Mouse (Mus musculus) MEL (cell line): Measurements from ENCODE around the gene Ccl17. TPM values are rescaled to one million over a fixed set of nuclear protein-coding genes. Genes with fewer than 3 reads are reported as not detected.

Experiments used
- DNase-seq: peaks from one replicate; pipeline ENCODE4 v3.0.0; 2011; ENCODE audit warnings: low read depth, low spot score
- H3K27ac ChIP-seq: 2 replicates; pipeline ENCODE4 v1.5.1; 2012; ENCODE audit warnings: low read depth, mild to moderate bottlenecking, control low read depth, low read length, moderate library complexity; ENCODE audit not compliant: control insufficient read depth
- H3K27me3 ChIP-seq, 2 experiments: fragments of 150-350 bp in 1 of 2; sonication (generic) in 1 of 2; 2 replicates each; pipeline ENCODE4 v1.6.1; 2012; ENCODE audit warnings: low read length in 2 of 2, mild to moderate bottlenecking in 2 of 2, improper control_type of control experiment in 1 of 2, moderate library complexity in 1 of 2; ENCODE audit not compliant: insufficient read depth in 2 of 2, control insufficient read depth in 1 of 2
- H3K36me3 ChIP-seq, 2 experiments: 2 replicates each; pipeline ENCODE4 v1.6.1; 2012 to 2014; ENCODE audit warnings: low read length in 2 of 2, improper control_type of control experiment in 1 of 2, inconsistent platforms in 1 of 2, mild to moderate bottlenecking in 1 of 2; ENCODE audit not compliant: insufficient read depth in 2 of 2, control insufficient read depth in 1 of 2
- H3K4me1 ChIP-seq, 2 experiments: fragments of 150-350 bp in 1 of 2; sonication (generic) in 1 of 2; 2 replicates each; pipeline ENCODE4 v1.6.1; 2012; ENCODE audit warnings: low read length in 2 of 2, improper control_type of control experiment in 1 of 2, mild to moderate bottlenecking in 1 of 2; ENCODE audit not compliant: insufficient read depth in 2 of 2, control insufficient read depth in 1 of 2
- H3K4me3 ChIP-seq, 2 experiments: fragments of 150-350 bp in 1 of 2; sonication (generic) in 1 of 2; 2 replicates each; pipeline ENCODE4 v1.5.1; 2012; ENCODE audit warnings: low read depth in 2 of 2, low read length in 2 of 2, mild to moderate bottlenecking in 2 of 2, moderate library complexity in 2 of 2, control low read depth in 1 of 2, improper control_type of control experiment in 1 of 2; ENCODE audit not compliant: control insufficient read depth in 1 of 2, insufficient read depth in 1 of 2
- H3K79me2 ChIP-seq: 2 replicates; pipeline ENCODE4 v1.6.1; 2012; ENCODE audit warnings: mild to moderate bottlenecking, low read length, moderate library complexity; ENCODE audit not compliant: control insufficient read depth, poor library complexity, insufficient read depth
- H3K9ac ChIP-seq: 2 replicates; pipeline ENCODE4 v1.6.1; 2012; ENCODE audit warnings: low read depth, mild to moderate bottlenecking, control low read depth, low read length, moderate library complexity; ENCODE audit not compliant: control insufficient read depth, poor library complexity, severe bottlenecking
- H3K9me3 ChIP-seq: fragments of 150-350 bp; sonication (generic); replicated peaks from 2 replicates; pipeline ENCODE4 v1.6.1; 2012; ENCODE audit warnings: mild to moderate bottlenecking, low read length, improper control_type of control experiment, moderate library complexity; ENCODE audit not compliant: insufficient read depth
- BHLHE40 ChIP-seq: IDR thresholded peaks from 2 replicates; pipeline ENCODE4 v1.6.1; 2012; ENCODE audit warnings: low read depth, mild to moderate bottlenecking, inconsistent platforms, low read length, improper control_type of control experiment, borderline replicate concordance
- CHD2 ChIP-seq: IDR thresholded peaks from 2 replicates; pipeline ENCODE4 v1.6.1; 2011; ENCODE audit warnings: low read length, improper control_type of control experiment
- E2F4 ChIP-seq: IDR thresholded peaks from 2 replicates; pipeline ENCODE4 v1.6.1; 2011; ENCODE audit warnings: low read depth, low read length, improper control_type of control experiment, borderline replicate concordance
- ETS1 ChIP-seq: IDR thresholded peaks from 2 replicates; pipeline ENCODE4 v1.6.1; 2012; ENCODE audit warnings: low read depth, mild to moderate bottlenecking, inconsistent platforms, low read length, improper control_type of control experiment, moderate library complexity
- GABPA ChIP-seq: IDR thresholded peaks from 2 replicates; pipeline ENCODE4 v1.6.1; 2012; ENCODE audit warnings: low read depth, mild to moderate bottlenecking, inconsistent platforms, low read length, improper control_type of control experiment, moderate library complexity
- HCFC1 ChIP-seq: IDR thresholded peaks from 2 replicates; pipeline ENCODE4 v1.6.1; 2012; ENCODE audit warnings: low read depth, mild to moderate bottlenecking, inconsistent platforms, low read length, improper control_type of control experiment, moderate library complexity
- JUND ChIP-seq: IDR thresholded peaks from 2 replicates; pipeline ENCODE4 v1.6.1; 2011; ENCODE audit warnings: low read depth, mild to moderate bottlenecking, improper control_type of control experiment, low read length
- MAFK ChIP-seq: IDR thresholded peaks from 2 replicates; pipeline ENCODE4 v1.6.1; 2011; ENCODE audit warnings: low read depth, mild to moderate bottlenecking, low read length, improper control_type of control experiment, borderline replicate concordance
- MAZ ChIP-seq: IDR thresholded peaks from 2 replicates; pipeline ENCODE4 v1.6.1; 2012; ENCODE audit warnings: low read depth, mild to moderate bottlenecking, inconsistent platforms, low read length, improper control_type of control experiment
- NELFE ChIP-seq: IDR thresholded peaks from 2 replicates; pipeline ENCODE4 v1.6.1; 2011; ENCODE audit warnings: low read depth, low read length, improper control_type of control experiment
- RCOR1 ChIP-seq: IDR thresholded peaks from 2 replicates; pipeline ENCODE4 v1.6.1; 2012; ENCODE audit warnings: low read depth, mild to moderate bottlenecking, inconsistent platforms, low read length, improper control_type of control experiment
- SIN3A ChIP-seq: IDR thresholded peaks from 2 replicates; pipeline ENCODE4 v1.6.1; 2012; ENCODE audit warnings: low read length, improper control_type of control experiment, inconsistent platforms
- TBP ChIP-seq: IDR thresholded peaks from 2 replicates; pipeline ENCODE4 v1.8.0; 2011; ENCODE audit warnings: low read depth, low read length, improper control_type of control experiment
- TCF12 ChIP-seq: IDR thresholded peaks from 2 replicates; pipeline ENCODE4 v1.6.1; 2014; ENCODE audit warnings: low read depth, mild to moderate bottlenecking, inconsistent platforms, low read length, improper control_type of control experiment, moderate library complexity
- USF2 ChIP-seq, 2 experiments: IDR thresholded peaks; 2 replicates each; pipeline ENCODE4 v1.6.1; 2011 to 2012; ENCODE audit warnings: improper control_type of control experiment in 2 of 2, low read length in 2 of 2, borderline replicate concordance in 1 of 2, inconsistent platforms in 1 of 2, low read depth in 1 of 2, mild to moderate bottlenecking in 1 of 2; ENCODE audit not compliant: insufficient read depth in 1 of 2
- ZC3H11A ChIP-seq: IDR thresholded peaks from 2 replicates; pipeline ENCODE4 v1.6.1; 2012; ENCODE audit warnings: low read depth, mild to moderate bottlenecking, inconsistent platforms, low read length, improper control_type of control experiment
- ZKSCAN1 ChIP-seq: IDR thresholded peaks from 2 replicates; pipeline ENCODE4 v1.6.1; 2012; ENCODE audit warnings: low read depth, mild to moderate bottlenecking, inconsistent platforms, low read length, improper control_type of control experiment, moderate library complexity
- ZNF384 ChIP-seq: IDR thresholded peaks from 2 replicates; pipeline ENCODE4 v1.6.1; 2012; ENCODE audit warnings: low read depth, mild to moderate bottlenecking, inconsistent platforms, low read length, improper control_type of control experiment
- polyA plus RNA-seq, 2 experiments: library from polyadenylated mRNA; stranded (reverse) in 1 of 2; unstranded in 1 of 2; fragments of >175 nt in 1 of 2; fragments of >200 nt in 1 of 2; gene quantifications; 2 replicates each; pipeline versions ENCODE4 v1.2.1 to v1.2.4; 2012; ENCODE audit warnings: low replicate concordance in 2 of 2, low read depth in 1 of 2; ENCODE audit not compliant: insufficient read length in 2 of 2, insufficient read depth in 1 of 2, missing spikeins in 1 of 2
- total RNA-seq: library from RNA; depleted of rRNA; stranded (reverse); fragments of 300-350 nt; gene quantifications from 2 replicates; pipeline ENCODE4 v1.2.3, GENCODE M21; 2012

Ccl17 gene
- total and polyA plus RNA-seq, 3 experiments, result 0.43 TPM; not detected in 2

DNA sequence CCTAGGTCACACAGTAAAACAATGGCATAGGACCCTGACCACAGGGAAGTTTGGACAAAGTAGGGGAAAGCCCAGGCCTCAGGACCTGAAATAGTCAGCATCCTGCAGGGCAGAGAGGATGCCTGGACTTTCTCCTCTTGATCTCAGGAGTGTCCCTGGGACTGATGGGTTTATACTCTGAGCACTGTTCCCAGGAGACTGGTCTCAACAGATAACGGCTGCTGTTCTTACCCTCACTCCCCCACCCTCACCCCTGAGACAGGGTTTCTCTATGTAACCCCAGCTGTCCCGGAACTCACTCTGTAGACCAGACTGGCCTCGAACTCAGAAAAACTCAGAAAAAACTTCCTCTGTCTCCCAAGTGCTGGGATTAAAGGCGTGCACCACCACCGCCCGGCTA is 1.9 kb upstream of the Ccl17 start:
- H3K36me3 ChIP-seq, result peaks cover 0 to 7% of the 10 kb centered on the region in 2 experiments; a peak in 2 of 4 replicates
- no peak overlapping the region for H3K9ac ChIP-seq
- TF ChIP-seq CHD2, result no peak
- TF ChIP-seq ZNF384, result no peak
- TF ChIP-seq SIN3A, result no peak
- TF ChIP-seq RCOR1, result no peak
- no peak for TF ChIP-seq MAZ
- TF ChIP-seq, all 39 proteins: peak for 0
- peaks cover 4 to 17% of the 10 kb centered on the region in 2 experiments for H3K4me1 ChIP-seq
- no peaks in the 10 kb centered on the region for H3K27me3 ChIP-seq
- H3K9me3 ChIP-seq, result no peaks in the 10 kb centered on the region
- H3K27ac ChIP-seq, result no peak overlapping the region
- no peaks in the 10 kb centered on the region for H3K79me2 ChIP-seq
- H3K4me3 ChIP-seq, result no peak overlapping the region
- no peak for DNase-seq

GRCm38 (mm10) chr8:94810855-94811254 is 602 bp downstream of the Ccl17 start:
- H3K36me3 ChIP-seq, result no peaks in the 10 kb centered on the region
- no peak overlapping the region for H3K4me3 ChIP-seq
- H3K27ac ChIP-seq, result no peak overlapping the region
- H3K4me1 ChIP-seq, result no peaks in the 10 kb centered on the region
- no peak for TF ChIP-seq E2F4
- no peak for TF ChIP-seq MAFK
- no peak for TF ChIP-seq SIN3A
- TF ChIP-seq GABPA, result no peak
- TF ChIP-seq TBP, result no peak
- no peak for TF ChIP-seq JUND
- TF ChIP-seq CHD2, result no peak
- TF ChIP-seq, all 39 proteins: peak for 0
- Histone ChIP-seq H3K79me2 (no peaks in the 10 kb centered on the region), H3K9ac (no peak overlapping the region), H3K9me3 (no peaks in the 10 kb centered on the region), H3K27me3 (no peaks in the 10 kb centered on the region)
- DNase-seq, result no peak

- DNase-seq, result no peak
- H3K4me3 ChIP-seq, result no peak overlapping the region
- no peaks in the 10 kb centered on the region for H3K27me3 ChIP-seq
- TF ChIP-seq USF2 (IDR thresholded peaks at IDR 0.05; ENCODE audit: borderline replicate concordance in 1 of 2, insufficient read depth in 1 of 2, low read depth in 1 of 2, low read length in 2 of 2), result no peak
- TF ChIP-seq ZC3H11A, result no peak
- no peak for TF ChIP-seq MAZ
- TF ChIP-seq CHD2, result no peak
- TF ChIP-seq TCF12, result no peak
- no peak for TF ChIP-seq HCFC1
- no peak for TF ChIP-seq ETS1
- TF ChIP-seq ZKSCAN1, result no peak
- TF ChIP-seq BHLHE40, result no peak
- TF ChIP-seq NELFE, result no peak
- TF ChIP-seq GABPA, result no peak
- TF ChIP-seq MAFK, result no peak
- no peaks in the 10 kb centered on the region for H3K79me2 ChIP-seq
- no peak overlapping the region for H3K27ac ChIP-seq
- H3K9me3 ChIP-seq, result no peaks in the 10 kb centered on the region
- no peaks in the 10 kb centered on the region for H3K36me3 ChIP-seq
- H3K9ac ChIP-seq, result no peak overlapping the region
- no peaks in the 10 kb centered on the region for H3K4me1 ChIP-seq
These were observed 1.4 kb downstream of the Ccl17 start for GRCm38 (mm10) chr8:94811654-94812053.
